Mouse (Mus musculus): ENCODE data around the gene Atg16l2. TPM values are rescaled to one million over a fixed set of nuclear protein-coding genes. Genes with fewer than 3 reads are reported as not detected.

The Atg16l2 gene
- polyA plus RNA-seq, 1 experiment from 2014 or later: 13.1 TPM

GRCm38 (mm10) chr7:101298375-101298774, 3.7 kb downstream of the Atg16l2 start:
- Histone ChIP-seq H3K36me3 (replicated peaks) (no peaks in the 10 kb centered on the region; the same call in 1 of the 2 replicates), H3K9me3 (no peaks in the 10 kb centered on the region), H3K4me1 (peaks cover 51% of the 10 kb centered on the region), H3K27ac (replicated peaks) (no peak overlapping the region), H3K4me3 (no peak overlapping the region), H3K27me3 (replicated peaks; ENCODE audit: low read depth, poor library complexity, severe bottlenecking) (peaks cover 59% of the 10 kb centered on the region)
- 88% methylated on average over 3 of the region's 3 CpGs for WGBS
- no peak for DNase-seq (ENCODE audit: low spot score)

- WGBS: 24% methylated on average over 8 of the region's 8 CpGs
- peak overlapping the region; percentile 70 for H3K27ac ChIP-seq (replicated peaks)
- H3K36me3 ChIP-seq (replicated peaks): peaks cover 1% of the 10 kb centered on the region; the same call in 1 of the 2 replicates
- DNase-seq (ENCODE audit: low spot score): no peak
- H3K4me1 ChIP-seq: peaks cover 49% of the 10 kb centered on the region
- H3K27me3 ChIP-seq (replicated peaks; ENCODE audit: low read depth, poor library complexity, severe bottlenecking): peaks cover 59% of the 10 kb centered on the region
- H3K9me3 ChIP-seq: no peaks in the 10 kb centered on the region
- peak overlapping the region; percentile 57 for H3K4me3 ChIP-seq
Measured at GRCm38 (mm10) chr7:101297023-101297405, 5.0 kb downstream of the Atg16l2 start.

- peak; percentile 89 for DNase-seq (ENCODE audit: low spot score)
- WGBS: 9% methylated on average over 35 of the region's 35 CpGs
- H3K4me3 ChIP-seq: peak overlapping the region; percentile 57
- peaks cover 43% of the 10 kb centered on the region for H3K4me1 ChIP-seq
- H3K36me3 ChIP-seq (replicated peaks): peaks cover 7% of the 10 kb centered on the region
- H3K27me3 ChIP-seq (replicated peaks; ENCODE audit: low read depth, poor library complexity, severe bottlenecking): peaks cover 59% of the 10 kb centered on the region
- H3K27ac ChIP-seq (replicated peaks): peak overlapping the region; percentile 70
- H3K9me3 ChIP-seq: no peaks in the 10 kb centered on the region
Measured at GRCm38 (mm10) chr7:101296252-101297022, 5.6 kb downstream of the Atg16l2 start.

DNA sequence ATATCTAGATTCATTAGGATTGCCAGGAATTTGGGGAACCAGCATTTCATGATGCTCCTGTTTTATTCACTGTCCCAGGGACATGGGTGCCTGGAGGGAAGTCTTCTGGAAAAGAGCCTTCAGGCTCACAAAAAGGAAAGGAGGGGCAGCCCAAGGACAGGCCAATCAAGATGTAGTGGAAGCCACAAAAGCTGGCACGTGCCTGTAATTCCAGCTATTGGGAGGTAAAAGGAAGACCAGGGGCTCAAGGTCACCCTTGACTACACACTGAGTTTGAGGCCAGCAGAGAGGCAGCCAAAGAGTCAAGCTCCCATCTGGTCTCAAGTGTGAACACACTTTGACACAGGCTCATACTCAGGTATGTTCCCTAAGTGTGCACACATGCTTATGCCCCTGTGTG, 6.6 kb downstream of the Atg16l2 start:
- 68% methylated on average over 1 of the region's 1 CpGs for WGBS
- DNase-seq (ENCODE audit: low spot score): no peak
- no peak overlapping the region for H3K27ac ChIP-seq (replicated peaks)
- H3K4me3 ChIP-seq: no peak overlapping the region
- peaks cover 33% of the 10 kb centered on the region for H3K4me1 ChIP-seq
- H3K9me3 ChIP-seq: no peaks in the 10 kb centered on the region
- peaks cover 52% of the 10 kb centered on the region for H3K27me3 ChIP-seq (replicated peaks; ENCODE audit: low read depth, poor library complexity, severe bottlenecking)
- peaks cover 12% of the 10 kb centered on the region for H3K36me3 ChIP-seq (replicated peaks)

DNA sequence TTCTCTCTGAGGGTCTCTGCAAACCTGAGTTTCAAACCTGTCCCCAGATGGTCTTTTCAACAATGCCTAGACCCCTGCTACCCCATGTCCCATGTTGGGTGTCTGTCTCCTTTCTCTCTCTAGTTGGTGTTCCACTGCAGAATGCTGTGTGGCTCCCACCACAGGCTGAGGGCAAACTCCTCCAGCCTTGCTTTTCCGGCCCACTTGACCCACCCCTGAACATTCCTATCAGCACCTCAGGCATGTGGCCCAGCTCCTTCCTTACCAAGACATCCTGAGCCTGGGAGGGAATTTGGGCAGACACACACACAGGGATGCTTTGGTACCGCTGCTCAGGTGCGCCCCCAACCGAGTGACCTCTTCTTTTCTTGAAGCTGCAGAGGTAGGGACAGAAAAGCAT, 8.4 kb downstream of the Atg16l2 start:
- H3K4me1 ChIP-seq: peaks cover 27% of the 10 kb centered on the region
- H3K4me3 ChIP-seq: no peak overlapping the region
- DNase-seq (ENCODE audit: low spot score): no peak
- H3K36me3 ChIP-seq (replicated peaks): peaks cover 25% of the 10 kb centered on the region
- WGBS: 46% methylated on average over 4 of the region's 4 CpGs
- H3K27me3 ChIP-seq (replicated peaks; ENCODE audit: low read depth, poor library complexity, severe bottlenecking): peaks cover 34% of the 10 kb centered on the region
- H3K9me3 ChIP-seq: no peaks in the 10 kb centered on the region
- H3K27ac ChIP-seq (replicated peaks): no peak overlapping the region

GRCm38 (mm10) chr7:101293138-101293537, 8.9 kb downstream of the Atg16l2 start:
- H3K36me3 ChIP-seq (replicated peaks): peaks cover 25% of the 10 kb centered on the region
- peaks cover 29% of the 10 kb centered on the region for H3K27me3 ChIP-seq (replicated peaks; ENCODE audit: low read depth, poor library complexity, severe bottlenecking)
- no peak for DNase-seq (ENCODE audit: low spot score)
- H3K4me1 ChIP-seq: peaks cover 27% of the 10 kb centered on the region
- H3K9me3 ChIP-seq: no peaks in the 10 kb centered on the region
- no peak overlapping the region for H3K27ac ChIP-seq (replicated peaks)
- WGBS: 41% methylated on average over 4 of the region's 4 CpGs
- H3K4me3 ChIP-seq: no peak overlapping the region

GRCm38 (mm10) chr7:101292696-101293095, 9.4 kb downstream of the Atg16l2 start:
- DNase-seq (ENCODE audit: low spot score): no peak
- no peaks in the 10 kb centered on the region for H3K9me3 ChIP-seq
- no peak overlapping the region for H3K27ac ChIP-seq (replicated peaks)
- H3K4me3 ChIP-seq: no peak overlapping the region
- peaks cover 24% of the 10 kb centered on the region for H3K27me3 ChIP-seq (replicated peaks; ENCODE audit: low read depth, poor library complexity, severe bottlenecking)
- peaks cover 27% of the 10 kb centered on the region for H3K4me1 ChIP-seq
- peaks cover 25% of the 10 kb centered on the region for H3K36me3 ChIP-seq (replicated peaks)
- WGBS: 93% methylated on average over 1 of the region's 1 CpGs

DNA sequence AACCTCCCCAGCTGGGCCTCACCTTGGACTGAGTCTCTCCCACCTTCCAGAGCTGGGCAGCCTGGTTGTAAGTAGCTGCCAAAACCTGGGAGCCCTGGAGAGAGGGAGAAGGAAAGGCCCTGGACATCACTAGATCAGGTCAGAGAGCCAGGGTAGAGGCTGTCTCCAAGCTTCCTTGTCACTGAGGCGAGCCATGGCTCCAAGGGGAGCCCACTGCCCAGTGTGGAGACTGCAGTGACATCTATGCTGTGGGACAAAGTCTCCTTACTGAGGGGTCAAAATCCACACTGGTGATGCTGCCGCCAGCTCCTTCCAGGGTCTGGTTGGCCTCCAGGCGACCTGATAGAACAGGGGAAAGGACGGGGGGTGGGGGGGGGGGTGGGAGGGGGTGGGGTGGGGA, 10.0 kb downstream of the Atg16l2 start:
- Histone ChIP-seq H3K4me3 (no peak overlapping the region), H3K4me1 (peaks cover 23% of the 10 kb centered on the region), H3K36me3 (replicated peaks) (peaks cover 25% of the 10 kb centered on the region), H3K27ac (replicated peaks) (no peak overlapping the region), H3K27me3 (replicated peaks; ENCODE audit: low read depth, poor library complexity, severe bottlenecking) (peaks cover 18% of the 10 kb centered on the region), H3K9me3 (no peaks in the 10 kb centered on the region)
- DNase-seq (ENCODE audit: low spot score): no peak
- WGBS: 78% methylated on average over 4 of the region's 4 CpGs

DNA sequence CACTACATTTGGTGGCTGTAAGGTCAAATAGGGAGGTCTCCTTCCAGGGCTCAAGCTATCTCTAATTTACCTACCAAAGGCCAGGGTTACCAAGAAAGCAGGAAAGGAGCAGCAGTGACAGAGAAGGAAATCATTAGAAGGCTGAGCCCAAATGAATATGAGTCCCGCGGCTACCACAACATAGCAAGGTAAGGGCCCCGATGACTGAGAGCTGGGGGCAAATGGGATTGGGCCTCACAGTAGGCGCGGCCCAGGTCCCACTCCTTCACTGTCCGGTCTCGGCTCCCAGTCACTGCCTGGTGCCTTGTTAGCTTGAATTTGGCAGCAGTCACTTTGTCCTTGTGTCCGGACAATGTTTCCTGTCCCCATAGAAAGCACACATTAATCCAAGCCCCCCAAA, 10.4 kb downstream of the Atg16l2 start:
- H3K27me3 ChIP-seq (replicated peaks; ENCODE audit: low read depth, poor library complexity, severe bottlenecking): peaks cover 14% of the 10 kb centered on the region
- no peak overlapping the region for H3K27ac ChIP-seq (replicated peaks)
- DNase-seq (ENCODE audit: low spot score): no peak
- H3K4me3 ChIP-seq: no peak overlapping the region
- WGBS: 94% methylated on average over 8 of the region's 8 CpGs
- peaks cover 29% of the 10 kb centered on the region for H3K36me3 ChIP-seq (replicated peaks)
- peaks cover 18% of the 10 kb centered on the region for H3K4me1 ChIP-seq
- H3K9me3 ChIP-seq: no peaks in the 10 kb centered on the region

DNA sequence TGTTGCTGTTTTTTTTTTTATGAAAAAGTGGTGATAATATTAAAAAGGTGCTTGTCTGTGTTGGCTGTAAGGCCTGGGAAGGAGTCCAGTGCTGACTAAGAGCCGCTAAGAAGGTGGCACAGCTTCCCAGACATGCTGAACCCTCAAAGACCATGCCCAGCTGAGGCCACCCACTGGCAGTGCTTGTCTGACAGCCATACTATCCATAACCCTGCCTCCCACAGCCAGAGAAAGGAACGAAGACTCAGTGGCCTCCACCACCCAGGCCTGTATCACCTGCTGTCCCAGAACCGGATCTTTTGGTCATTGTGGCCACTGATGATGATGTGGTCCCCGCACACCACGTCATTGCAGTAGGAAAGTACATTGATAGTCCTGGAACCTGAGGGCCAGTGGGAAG, 10.8 kb downstream of the Atg16l2 start:
- Histone ChIP-seq H3K27me3 (replicated peaks; ENCODE audit: low read depth, poor library complexity, severe bottlenecking) (peaks cover 10% of the 10 kb centered on the region), H3K4me3 (no peak overlapping the region), H3K36me3 (replicated peaks) (peaks cover 30% of the 10 kb centered on the region), H3K27ac (replicated peaks) (no peak overlapping the region), H3K9me3 (no peaks in the 10 kb centered on the region), H3K4me1 (peaks cover 14% of the 10 kb centered on the region)
- DNase-seq (ENCODE audit: low spot score): no peak
- WGBS: 93% methylated on average over 5 of the region's 5 CpGs

- H3K4me3 ChIP-seq: no peak overlapping the region
- H3K4me1 ChIP-seq: peaks cover 12% of the 10 kb centered on the region
- WGBS: 90% methylated on average over 10 of the region's 10 CpGs
- no peak for DNase-seq (ENCODE audit: low spot score)
- H3K9me3 ChIP-seq: no peaks in the 10 kb centered on the region
- peaks cover 38% of the 10 kb centered on the region for H3K36me3 ChIP-seq (replicated peaks)
- H3K27me3 ChIP-seq (replicated peaks; ENCODE audit: low read depth, poor library complexity, severe bottlenecking): peaks cover 1% of the 10 kb centered on the region
- H3K27ac ChIP-seq (replicated peaks): no peak overlapping the region
Measured at GRCm38 (mm10) chr7:101290401-101290800, 11.7 kb downstream of the Atg16l2 start.

DNA sequence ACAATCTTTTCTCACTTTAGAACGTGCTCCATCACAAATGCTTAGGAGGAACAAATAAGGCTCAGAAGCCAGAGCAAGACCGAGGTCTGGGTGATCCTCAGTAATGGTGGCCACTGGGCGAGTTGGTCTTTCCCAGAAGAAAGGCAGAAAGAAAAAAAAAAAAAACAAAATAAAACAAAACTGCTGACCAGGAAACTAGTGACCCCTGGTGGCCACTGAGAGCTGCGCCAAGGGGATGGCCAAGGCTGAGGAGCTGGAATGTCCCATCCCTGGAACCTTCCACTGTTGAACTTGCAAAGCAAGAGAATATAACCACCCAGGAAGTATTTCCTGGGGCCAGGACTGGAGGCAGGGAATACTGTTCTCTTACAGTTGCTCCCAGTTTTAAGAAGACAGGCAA, 13.6 kb downstream of the Atg16l2 start:
- H3K4me1 ChIP-seq: peaks cover 7% of the 10 kb centered on the region
- H3K9me3 ChIP-seq: no peaks in the 10 kb centered on the region
- no peak overlapping the region for H3K27ac ChIP-seq (replicated peaks)
- 40% methylated on average over 4 of the region's 4 CpGs for WGBS
- DNase-seq (ENCODE audit: low spot score): peak; percentile 55
- H3K4me3 ChIP-seq: no peak overlapping the region
- no peaks in the 10 kb centered on the region for H3K27me3 ChIP-seq (replicated peaks; ENCODE audit: low read depth, poor library complexity, severe bottlenecking)
- H3K36me3 ChIP-seq (replicated peaks): peaks cover 52% of the 10 kb centered on the region

DNA sequence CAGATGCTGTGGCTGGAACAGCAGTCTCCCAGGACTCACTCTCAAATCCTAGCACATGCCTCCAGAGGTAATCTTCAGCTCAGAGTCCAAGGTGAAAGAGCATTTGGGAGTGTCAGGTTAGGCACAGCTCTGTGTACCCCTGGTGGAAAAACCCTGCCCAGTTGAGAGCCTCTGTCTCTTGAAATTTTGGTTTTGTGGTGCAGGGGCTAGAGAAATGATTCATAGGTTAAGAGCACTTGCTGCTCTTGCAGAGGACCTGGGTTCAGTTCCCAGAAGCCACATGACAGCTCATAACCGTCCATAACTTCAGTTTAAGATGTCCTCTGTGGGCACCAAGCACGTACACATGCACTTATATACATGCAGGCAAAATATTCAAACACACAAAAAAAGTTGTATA, 14.2 kb downstream of the Atg16l2 start:
- Histone ChIP-seq H3K4me3 (no peak overlapping the region), H3K9me3 (no peaks in the 10 kb centered on the region), H3K36me3 (replicated peaks) (peaks cover 58% of the 10 kb centered on the region), H3K4me1 (peaks cover under 1% of the 10 kb centered on the region; the same call in 1 of the 2 replicates), H3K27ac (replicated peaks) (no peak overlapping the region), H3K27me3 (replicated peaks; ENCODE audit: low read depth, poor library complexity, severe bottlenecking) (no peaks in the 10 kb centered on the region)
- DNase-seq (ENCODE audit: low spot score): no peak
- 91% methylated on average over 2 of the region's 2 CpGs for WGBS

Data from embryonic facial prominence, embryonic 10.5 days (tissue).